Mouse (Mus musculus) cerebellum, postnatal 10 days (tissue): ENCODE measurements around the gene Gm20806.
"Not testable (repeated sequence)": the region's sequence is repeated elsewhere in the genome, so short reads cannot be mapped to it uniquely, and the experiment has no call there.

Experiments
- DNase-seq, 2 experiments: peaks; one replicate each; pipeline ENCODE4 v3.0.0; 2021; ENCODE audit warnings: mixed read lengths in 2 of 2

The Gm20806 gene

GRCm38 (mm10) chrY:78837956-78838355 is at the start of gene Gm20806:
Gene Gm20806 (minus strand): TSS chrY:78838056.
- DNase-seq = not testable (repeated sequence)
